Mouse (Mus musculus) small intestine, adult 2 months (tissue): ENCODE measurements around the gene Stx11.

Source experiments
- CTCF ChIP-seq: fragments of 200-500 bp; IDR thresholded peaks from 2 replicates; pipeline ENCODE4 v1.5.1; 2012; ENCODE audit warnings: low read depth, mild to moderate bottlenecking, control low read depth, inconsistent platforms, low read length, moderate library complexity, mixed read lengths; ENCODE audit not compliant: insufficient replicate concordance, insufficient read length; ENCODE audit errors: extremely low read depth
- POLR2A ChIP-seq: fragments of 200-500 bp; IDR thresholded peaks from 2 replicates; pipeline ENCODE4 v1.6.1; 2012; ENCODE audit warnings: low read depth, mild to moderate bottlenecking, control low read depth, inconsistent platforms, low read length, moderate library complexity

DNA sequence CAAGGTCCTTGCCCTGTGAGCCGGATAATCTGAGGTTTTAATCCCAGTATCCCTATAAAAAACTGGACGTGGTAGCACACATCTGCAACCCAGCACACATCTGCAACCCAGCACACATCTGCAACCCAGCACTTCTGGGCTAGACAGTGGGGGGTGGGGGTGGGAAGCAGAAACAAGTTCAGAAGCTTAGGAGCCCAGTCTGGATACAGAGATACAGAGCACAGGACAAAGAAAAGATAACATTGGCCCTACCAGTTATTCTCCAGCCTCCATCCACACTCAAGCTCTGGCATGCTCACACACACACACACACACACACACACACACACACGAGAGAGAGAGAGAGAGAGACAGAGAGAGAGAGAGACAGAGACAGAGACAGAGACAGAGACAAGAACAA lies 19.4 kb upstream of the Stx11 start:
- TF ChIP-seq POLR2A (no peak), CTCF (no peak)
